Mouse (Mus musculus) urinary bladder, postnatal 25 days (tissue): ENCODE results near the gene Adamts2.

Experiments used
- DNase-seq: peaks from one replicate; pipeline ENCODE4 v3.0.0; 2022; ENCODE audit warnings: low spot score

The Adamts2 gene

DNA sequence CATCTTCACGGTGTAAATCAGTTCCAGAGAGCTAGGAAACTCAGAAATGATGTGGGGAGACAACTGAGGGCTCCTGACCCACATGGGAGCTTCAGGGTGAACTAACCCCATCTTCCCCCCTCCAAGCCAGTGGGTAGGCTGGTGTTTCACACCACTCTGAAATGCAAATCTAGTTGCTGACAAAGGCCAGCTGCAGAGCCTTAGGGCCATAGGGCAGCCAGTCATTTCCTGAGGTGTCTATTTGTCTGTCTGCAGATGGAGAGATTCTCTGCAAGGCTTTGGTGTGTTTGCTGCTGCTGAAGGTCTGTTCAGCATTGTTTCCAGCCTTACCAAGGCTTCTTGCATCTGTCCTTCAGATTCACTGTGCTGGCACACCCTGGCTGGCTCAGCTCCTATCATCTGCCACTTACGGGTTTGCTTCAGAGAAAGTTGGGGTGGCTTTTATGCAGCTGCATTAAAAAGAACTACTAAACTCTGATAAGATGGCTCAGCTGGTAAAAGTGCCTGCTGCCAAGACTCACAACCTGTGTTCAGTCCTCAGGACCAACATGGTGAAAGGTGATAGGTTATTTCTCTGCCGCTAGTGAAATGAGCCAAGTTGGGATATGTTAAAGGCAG is 246.7 kb downstream of the Adamts2 start:
- no peak for DNase-seq

DNA sequence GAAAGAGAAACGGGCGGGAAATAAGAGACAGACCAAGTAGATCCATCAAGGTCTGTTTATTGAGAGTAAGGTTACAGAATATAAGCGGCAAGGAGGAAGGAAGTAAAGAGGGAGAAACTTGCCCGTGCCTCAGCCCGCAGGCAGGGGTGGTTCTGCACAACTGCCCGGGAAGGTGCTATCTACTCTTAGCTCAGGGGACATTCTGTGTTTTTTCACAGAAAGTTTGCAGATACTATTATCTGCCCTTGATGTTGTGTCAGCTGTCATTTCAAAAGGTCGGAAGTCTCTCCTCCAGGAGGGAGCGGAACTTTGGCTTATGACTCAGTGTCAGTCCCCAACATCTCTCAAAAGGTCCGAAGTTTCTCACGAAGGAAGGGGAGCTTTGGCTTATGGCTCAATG is 247.4 kb downstream of the Adamts2 start:
- DNase-seq = no peak

- no peak for DNase-seq
Observed at GRCm38 (mm10) chr11:50850177-50850735, 248.4 kb downstream of the Adamts2 start, which contains the start of gene Grm6. TSS of gene Grm6 (plus strand) at chr11:50850685.

DNA sequence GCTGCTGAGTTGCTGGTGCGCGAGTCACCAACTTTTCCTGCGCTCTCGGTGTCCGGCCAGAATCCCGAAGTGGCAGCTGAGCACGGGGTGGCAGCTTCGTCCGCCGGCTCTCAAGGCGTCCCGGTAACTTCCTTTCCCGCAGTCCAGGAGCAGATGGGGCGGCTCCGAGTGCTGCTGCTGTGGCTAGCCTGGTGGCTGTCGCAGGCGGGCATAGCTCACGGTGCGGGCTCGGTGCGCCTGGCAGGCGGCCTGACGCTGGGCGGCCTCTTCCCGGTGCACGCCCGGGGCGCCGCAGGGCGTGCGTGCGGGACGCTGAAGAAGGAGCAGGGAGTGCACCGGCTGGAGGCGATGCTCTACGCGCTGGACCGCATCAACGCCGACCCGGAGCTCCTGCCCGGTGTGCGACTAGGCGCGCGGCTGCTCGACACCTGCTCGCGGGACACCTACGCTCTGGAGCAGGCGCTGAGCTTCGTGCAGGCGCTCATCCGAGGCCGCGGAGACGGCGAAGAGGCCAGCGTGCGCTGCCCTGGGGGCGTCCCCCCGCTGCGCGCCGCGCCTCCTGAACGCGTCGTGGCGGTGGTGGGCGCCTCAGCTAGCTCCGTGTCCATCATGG is 249.2 kb downstream of the Adamts2 start:
- no peak for DNase-seq
